Mouse (Mus musculus) retina, adult 2 months (tissue): ENCODE measurements around the gene Tmem150a.
A peak's percentile ranks its signal among the peaks of the same experiment; 100 is the strongest.

Experiments
- DNase-seq: peaks from one replicate; pipeline ENCODE4 v3.0.0-alpha.2; 2012; ENCODE audit warnings: low read depth, low spot score

The Tmem150a gene

GRCm38 (mm10) chr6:72373184-72373583 lies 17.9 kb downstream of the Tmem150a start:
- DNase-seq, result no peak

DNA sequence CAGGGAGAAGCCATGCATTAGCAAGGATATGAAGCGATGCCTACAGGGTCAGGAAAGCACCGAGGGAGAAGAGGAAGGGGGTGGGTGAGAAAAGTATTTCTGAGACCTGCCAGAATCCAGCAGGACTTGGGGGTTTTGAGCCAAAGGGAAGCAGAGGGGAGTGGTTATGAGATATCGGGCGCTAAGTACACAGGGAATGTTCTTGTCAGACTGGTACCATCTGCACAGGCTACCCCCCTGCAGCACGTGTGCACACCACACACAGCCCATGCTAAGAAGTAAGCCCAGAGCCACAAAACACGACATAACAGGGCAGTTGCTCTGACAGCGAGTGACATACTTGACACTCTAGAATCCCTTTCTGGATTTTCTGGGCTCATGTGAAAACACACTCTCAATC lies 19.0 kb downstream of the Tmem150a start:
- no peak for DNase-seq

- no peak for DNase-seq
Measured at GRCm38 (mm10) chr6:72374820-72375563, 19.7 kb downstream of the Tmem150a start.

GRCm38 (mm10) chr6:72378510-72379234 lies 23.4 kb downstream of the Tmem150a start:
- no peak for DNase-seq

GRCm38 (mm10) chr6:72379377-72380130 lies 24.3 kb downstream of the Tmem150a start:
- no peak for DNase-seq

GRCm38 (mm10) chr6:72380131-72380770 lies 25.0 kb downstream of the Tmem150a start, which contains the start of gene Vamp5:
TSS of gene Vamp5 (minus strand) at chr6:72380468.
- DNase-seq, result no peak

DNA sequence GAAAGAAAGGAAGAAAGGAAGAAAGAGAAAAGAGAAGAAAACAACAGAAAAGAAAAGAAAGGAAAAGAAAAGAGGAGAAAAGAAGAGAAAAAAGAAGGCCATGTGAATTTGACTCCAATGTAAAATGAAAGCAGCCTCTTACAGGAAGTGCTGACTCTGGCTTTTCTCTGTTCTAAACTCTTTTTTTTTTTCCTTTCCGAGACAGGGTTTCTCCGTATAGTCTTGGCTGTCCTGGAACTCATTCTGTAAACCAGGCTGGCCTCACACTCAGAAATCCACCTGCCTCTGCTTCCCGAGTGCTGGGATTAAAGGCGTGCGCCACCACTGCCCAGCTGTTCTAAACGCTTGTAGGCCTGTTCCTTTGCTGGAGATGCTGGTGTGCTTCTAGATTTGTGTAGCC lies 27.2 kb downstream of the Tmem150a start:
- DNase-seq, result no peak

DNA sequence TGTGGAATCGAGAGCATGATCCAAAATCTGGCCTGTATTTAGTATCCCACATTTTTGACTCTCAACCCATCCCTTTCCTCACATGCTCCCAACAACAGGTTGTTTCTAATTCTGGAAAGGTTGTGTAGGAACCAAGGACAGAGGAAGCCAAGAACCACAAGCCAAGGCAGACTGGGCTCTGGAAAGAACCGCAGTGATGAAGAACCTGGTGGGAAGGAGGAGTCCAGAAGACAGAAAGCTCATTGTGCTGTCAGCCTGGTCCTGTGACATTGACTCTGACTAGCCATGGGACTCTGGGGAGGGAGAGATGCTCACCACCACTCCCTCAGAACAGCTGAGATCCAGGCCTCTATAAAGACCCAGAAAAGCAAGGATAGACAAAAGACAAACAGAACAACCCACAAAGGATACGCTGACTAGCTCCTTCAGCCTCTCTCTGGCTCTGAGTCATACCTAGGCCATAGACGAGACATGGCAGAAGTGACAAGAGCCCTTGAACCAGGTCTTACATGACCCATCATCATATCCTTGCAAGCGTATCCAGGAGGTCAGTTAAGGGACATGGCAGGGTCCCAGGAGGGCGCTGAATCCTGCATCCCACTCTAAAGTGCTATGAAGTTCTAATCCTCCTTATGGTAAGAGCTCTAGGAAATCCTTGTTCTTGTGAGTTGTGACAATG lies 28.0 kb downstream of the Tmem150a start:
- no peak for DNase-seq

GRCm38 (mm10) chr6:72383952-72384351 lies 28.7 kb downstream of the Tmem150a start:
- DNase-seq, result no peak

GRCm38 (mm10) chr6:72385258-72385657 lies 30.0 kb downstream of the Tmem150a start:
- no peak for DNase-seq

- DNase-seq, result no peak
Measured at GRCm38 (mm10) chr6:72386561-72386960, 31.3 kb downstream of the Tmem150a start.

DNA sequence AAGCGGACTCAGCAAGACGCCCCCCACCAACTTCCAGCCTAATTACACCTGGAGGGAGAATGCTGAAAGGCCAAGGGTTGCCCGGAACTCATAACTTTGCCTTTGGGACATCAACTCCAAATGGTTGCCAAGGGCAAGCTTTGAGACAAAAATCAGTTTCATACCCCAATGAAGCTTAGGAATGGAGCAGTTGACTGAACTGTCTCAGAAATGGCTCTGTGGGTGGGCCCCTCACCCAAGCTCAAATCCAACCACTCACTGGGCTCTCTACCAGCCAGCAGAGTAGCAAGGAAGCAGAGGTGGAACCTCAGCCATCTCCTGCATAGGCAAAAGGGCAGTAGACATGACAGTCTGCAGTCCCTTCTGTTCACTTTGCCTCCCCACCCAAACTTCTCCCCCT lies 32.6 kb downstream of the Tmem150a start:
- no peak for DNase-seq

- no peak for DNase-seq
Measured at GRCm38 (mm10) chr6:72388266-72388665, 33.0 kb downstream of the Tmem150a start.

DNA sequence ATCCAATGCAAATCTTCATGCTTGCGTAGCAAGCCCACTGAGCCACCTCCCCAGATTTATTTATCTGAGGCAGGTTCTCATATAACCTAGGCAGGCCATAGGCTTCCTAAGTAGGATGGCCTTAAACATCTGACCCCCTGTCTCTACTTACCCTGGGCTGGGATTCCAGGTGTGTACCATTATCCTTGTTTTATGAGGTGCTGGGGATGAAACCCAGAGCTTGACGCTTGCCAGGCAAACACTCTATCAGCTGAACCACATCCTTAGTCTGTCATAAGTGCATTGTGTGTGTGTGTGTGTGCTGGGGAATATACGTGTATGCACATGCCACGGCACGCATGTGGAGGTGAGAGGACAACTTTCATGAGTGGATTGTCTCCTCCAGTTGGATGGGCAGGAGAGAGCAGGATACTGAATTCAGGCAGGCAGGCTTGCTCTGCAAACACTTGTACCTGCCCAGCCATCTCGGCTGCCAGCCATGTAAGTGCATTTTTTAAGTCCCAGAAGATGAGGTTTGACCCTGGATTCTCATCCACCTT lies 33.6 kb downstream of the Tmem150a start:
- no peak for DNase-seq

- no peak for DNase-seq
Measured at GRCm38 (mm10) chr6:72389471-72389940, 34.3 kb downstream of the Tmem150a start.

DNA sequence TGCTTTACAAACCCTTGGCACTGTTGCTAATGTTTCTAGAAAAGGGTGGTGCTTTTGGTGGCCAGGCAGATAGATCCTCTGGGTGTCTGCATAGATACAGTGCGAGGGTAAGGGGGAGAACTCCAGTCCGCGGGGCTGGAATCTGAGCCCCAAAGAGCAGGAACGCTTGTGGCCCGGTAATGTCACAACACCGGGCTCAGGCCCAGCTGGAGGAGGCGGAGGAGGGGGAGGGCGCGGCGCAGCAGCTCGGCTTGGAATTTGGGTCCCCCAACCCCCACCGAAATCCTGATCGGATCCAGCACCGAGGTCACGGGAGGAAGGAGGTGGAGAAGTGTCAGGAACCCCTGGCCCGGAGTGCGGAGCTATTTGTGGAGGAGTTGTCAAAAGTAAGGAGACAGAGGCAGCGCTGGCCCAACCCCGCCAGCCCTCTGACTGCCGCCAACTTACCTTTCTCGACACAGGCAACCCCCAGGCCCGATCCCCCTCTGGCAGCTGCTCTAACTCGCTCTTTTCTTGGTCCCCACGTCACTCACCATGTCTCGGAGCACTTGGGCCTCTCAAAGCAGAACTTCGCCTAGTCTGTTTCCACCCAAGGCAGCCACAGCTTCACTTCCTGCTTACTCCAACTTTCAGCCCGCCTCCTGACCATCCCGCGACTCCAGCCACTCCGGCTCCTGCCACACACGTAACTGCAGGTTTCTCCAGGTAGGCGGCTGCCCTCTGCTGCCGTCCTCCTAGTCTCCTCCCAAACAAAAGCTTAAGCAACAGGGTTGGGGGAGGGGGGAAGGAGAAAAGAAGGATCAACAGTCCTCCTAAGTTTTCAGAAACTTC lies 34.9 kb downstream of the Tmem150a start, which contains the start of gene Vamp8:
Vamp8 (minus strand) TSS at position 763 of the 831 bp plus-strand sequence.
- peak; percentile 45 for DNase-seq

DNA sequence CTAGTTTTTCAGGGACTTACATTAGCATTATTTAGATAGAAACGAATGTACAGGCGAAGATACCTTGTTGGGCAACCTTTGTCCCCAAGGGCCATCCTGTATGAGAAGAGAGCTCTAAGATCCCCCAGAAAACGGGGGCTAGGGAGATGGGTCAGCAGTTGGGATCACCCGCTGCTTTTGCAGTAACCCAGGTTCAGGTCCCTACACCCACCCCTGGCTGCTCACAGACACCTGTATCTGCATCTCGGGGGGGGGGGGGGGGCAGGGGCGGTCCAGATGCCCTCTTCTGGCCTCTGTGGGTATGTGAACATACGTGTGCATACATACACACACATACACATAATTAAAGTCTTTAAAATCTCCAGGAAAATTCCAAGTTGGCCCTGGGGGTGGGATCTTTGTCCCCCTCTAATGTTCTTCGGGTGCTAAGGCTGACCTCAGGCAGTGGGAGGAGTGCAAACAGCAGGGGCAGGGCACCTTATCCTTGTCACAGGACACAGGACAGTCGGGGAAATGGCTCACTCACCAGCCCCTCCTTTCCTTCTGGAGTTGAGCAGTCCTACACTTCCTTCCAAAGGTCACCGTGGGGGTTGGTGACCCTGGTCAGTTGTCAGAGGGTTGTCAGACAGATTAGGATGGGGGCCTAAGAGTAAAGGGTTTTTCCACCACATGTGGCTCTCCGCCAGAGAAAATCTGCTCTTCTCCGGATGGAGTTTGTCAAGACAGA lies 35.7 kb downstream of the Tmem150a start:
- DNase-seq, result no peak

DNA sequence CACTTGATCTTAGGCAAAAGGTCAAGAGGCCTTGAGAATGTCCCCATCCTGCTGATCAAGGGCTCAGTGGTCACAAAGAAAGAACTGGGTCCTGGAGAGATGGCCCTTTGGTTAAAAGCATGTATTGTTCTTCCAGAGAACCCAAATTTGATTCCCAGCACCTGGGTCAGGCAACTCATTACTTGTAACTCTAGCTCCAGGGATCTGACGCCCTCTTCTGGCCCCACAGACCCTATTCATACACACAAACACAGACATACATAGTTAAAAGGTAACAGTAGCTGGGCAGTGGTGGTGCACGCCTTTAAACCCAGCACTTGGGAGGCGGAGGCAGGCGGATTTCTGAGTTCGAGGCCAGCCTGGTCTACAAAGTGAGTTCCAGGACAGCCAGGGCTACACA lies 37.1 kb downstream of the Tmem150a start:
- DNase-seq, result no peak

GRCm38 (mm10) chr6:72396837-72397251 lies 41.6 kb downstream of the Tmem150a start:
- no peak for DNase-seq
